Mouse (Mus musculus): ENCODE data around the gene Kif12.

DNA sequence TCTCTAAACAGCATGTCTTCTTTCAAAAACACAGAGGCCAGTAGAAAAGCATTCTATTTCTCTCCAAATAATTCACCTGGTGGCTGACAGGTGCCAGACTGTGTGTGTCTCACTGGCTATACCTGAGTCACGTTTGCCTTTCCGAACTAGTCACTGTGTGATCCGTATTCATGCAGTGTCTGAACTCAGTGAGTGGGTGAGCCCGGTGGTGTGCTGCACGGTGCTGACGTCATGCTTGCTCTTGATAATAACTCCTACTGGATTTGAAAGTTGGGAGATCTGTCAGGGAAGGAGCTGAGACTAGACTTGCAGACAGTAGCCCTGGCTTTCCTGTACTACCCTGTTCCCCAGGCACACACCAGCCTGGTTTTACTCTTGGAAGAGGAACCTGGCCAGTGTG is 47.7 kb upstream of the Kif12 start:
- TF ChIP-seq CTCF (IDR thresholded peaks at IDR 0.05; ENCODE audit: borderline replicate concordance, extremely low read depth, insufficient read depth, insufficient read length) (no peak), POLR2A (IDR thresholded peaks at IDR 0.05; ENCODE audit: borderline replicate concordance, extremely low read depth, insufficient read depth, insufficient read length, poor library complexity, severe bottlenecking) (no peak)
